Mouse (Mus musculus) layer of hippocampus, postnatal 36 days (tissue): ENCODE data around the gene Snx27. TPM values are rescaled to one million over a fixed set of nuclear protein-coding genes. Genes with fewer than 3 reads are reported as not detected.
A peak's percentile ranks its signal among the peaks of the same experiment; 100 is the strongest.

Source experiments
- DNase-seq, 2 experiments: peaks; one replicate each; pipeline ENCODE4 v3.0.0; 2022
- total RNA-seq, 2 experiments: library from RNA; stranded (reverse); gene quantifications; 2 replicates each; pipeline ENCODE4 v1.2.3; 2021

The Snx27 gene
- total RNA-seq, 2 experiments from 2014 or later, result 113 to 119 TPM

DNA sequence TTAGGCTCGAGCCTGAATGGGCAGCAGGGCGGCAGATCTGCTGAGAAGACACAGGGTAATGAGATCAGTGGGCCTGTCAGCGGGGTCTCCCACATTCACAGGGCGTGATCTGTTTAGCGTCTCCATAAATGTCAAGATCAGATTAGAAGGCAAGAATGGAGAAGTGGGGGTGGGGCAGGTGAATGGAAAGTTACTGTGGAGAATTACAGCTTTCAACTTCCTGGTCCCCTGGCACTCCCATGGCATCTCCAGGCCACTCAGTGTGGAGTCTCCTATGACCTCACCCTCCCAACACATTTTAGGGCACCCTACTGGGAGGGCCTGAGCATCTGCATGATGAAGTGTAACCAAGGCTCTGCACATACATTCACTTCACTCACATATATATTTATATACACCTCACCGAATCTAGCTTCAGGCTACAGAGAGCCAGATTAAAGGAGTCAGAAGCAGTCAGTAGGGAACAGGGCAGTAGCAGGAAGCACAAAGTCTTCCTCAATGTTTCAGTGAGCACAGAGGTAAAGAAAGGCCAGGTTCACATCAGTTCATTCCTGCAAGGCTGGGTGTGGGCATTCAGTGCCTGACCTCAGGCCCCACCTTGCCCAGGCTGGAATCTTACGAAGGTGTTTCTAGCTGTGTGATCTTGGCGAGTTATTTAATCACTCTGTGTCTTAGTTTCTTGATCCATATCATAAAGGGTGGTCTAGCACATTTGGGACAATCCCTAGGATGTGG is 106.0 kb downstream of the Snx27 start:
- no peak for DNase-seq

DNA sequence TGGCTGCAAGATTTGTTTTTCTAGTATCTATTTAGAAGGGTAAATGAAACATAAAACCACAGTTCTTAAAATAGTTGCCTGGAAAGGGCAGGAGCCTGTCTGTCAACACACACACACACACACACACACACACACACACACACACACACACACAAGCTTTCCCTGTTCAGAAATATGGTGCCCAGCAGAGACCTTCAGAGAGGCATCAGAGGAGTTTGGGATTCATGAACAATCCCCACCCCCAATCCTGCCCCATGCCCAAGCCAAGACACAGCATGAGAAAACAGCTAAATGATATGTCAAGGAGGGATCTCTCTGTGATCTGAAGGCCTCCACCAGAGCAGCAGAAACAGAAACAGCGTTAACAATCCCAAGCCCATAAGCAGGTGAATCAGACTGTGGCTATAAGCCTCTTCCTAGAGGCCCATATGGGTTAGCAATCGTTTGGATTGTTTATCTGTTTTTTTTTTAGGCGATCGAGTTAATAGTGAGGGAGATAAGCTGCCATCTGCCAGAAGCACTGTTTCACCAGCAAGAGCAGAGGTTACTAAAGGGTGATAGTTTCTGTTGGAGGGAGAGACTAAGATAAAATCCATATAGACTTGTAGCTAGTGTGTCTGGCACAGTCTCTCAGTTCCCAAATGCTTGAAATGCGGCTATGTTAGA is 108.8 kb downstream of the Snx27 start:
- no peak for DNase-seq

DNA sequence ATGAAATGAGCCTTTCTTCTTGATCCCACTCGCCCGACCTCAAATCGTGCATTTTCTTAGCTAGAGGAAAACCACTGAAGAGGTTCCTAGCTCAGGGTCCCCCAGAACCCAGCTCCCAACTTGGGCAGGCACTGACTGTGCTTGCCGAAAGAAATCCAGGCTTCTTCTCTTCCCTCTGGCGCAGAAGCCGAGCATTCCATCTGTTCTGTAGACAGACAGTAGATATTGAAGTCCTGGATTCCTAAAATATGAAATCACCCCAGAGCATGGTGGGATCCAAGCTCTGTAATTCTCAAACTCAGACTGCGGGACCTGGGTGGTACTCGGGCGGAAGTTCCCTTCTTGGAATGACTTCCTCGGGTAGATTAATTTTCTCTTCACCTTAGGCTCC is 109.4 kb downstream of the Snx27 start:
- DNase-seq, result no peak

GRCm38 (mm10) chr3:94472447-94473114 is 109.9 kb downstream of the Snx27 start:
- no peak for DNase-seq

GRCm38 (mm10) chr3:94468931-94469330 is 113.6 kb downstream of the Snx27 start:
- no peak for DNase-seq

- DNase-seq, result peak in 1 of 2 experiments; percentile 68
These were observed 116.7 kb downstream of the Snx27 start for GRCm38 (mm10) chr3:94465632-94466430.

DNA sequence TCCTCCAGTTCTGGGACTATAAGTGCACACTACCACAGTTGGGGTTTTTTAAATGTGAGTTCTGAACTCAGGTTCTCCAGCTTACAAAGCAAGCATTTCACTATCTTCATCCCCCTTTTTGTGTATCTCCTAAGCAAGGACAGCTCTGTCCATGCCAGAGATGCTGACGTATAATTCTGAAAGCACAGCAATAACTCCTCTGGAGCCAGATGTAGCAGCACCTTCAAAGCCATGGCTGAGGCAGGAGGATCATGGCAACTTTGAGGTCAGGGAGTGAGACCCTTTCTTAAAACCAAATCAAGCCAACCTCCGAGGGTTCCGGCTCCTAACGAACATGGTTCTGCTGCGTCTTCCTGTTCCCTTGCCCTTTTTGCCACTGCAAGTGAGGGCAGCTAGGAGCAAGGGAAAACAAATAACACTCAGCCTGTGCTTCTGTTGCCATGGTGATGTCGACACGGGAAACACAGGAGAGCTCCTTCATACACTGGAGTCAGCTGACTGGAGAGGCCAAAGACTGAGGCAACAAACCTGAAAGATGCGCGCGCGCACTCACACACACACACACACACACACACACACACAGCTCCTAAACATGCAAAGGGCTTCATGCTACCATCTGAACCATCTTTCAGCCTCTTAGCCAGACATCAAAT is 118.5 kb downstream of the Snx27 start:
- DNase-seq, result no peak

DNA sequence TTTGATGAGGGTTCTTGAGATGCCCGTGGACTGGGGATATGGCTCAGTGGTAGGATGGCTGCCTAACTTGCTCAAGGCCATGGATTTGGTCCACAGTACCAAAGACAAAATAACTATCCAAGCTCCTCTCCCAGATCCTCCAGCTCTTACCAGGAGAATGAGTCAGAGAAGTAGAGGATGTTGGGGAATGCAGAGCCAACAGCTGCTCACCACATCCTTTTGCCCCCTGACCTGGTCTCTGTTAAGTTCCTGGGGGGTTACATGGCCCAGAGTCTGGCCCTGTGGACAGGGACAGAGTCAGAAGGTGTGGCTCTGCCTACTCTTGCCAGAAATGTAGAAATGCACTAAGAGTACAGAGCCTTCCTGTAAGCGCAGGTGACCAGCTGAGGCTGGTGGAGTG is 122.7 kb downstream of the Snx27 start:
- DNase-seq, result no peak

DNA sequence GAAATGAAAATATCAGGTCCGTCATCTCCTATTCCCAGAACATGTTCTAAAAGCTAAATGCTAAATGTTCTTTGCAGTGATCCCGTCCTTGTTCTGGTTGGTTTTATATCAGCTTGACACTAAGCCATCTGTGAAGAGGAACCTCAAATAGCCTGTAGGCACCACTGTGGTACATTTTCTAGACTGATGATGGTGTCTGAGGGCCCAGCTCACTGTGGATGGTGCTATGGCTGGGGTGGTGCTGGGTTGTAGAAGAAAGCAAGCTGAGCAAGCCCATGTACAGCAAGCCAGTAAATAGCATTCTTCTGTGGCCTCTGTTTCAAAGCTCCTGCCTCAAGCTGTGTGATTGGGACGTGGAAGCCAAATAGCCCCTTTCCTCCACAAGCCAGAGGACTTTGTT is 125.5 kb downstream of the Snx27 start:
- DNase-seq, result no peak

DNA sequence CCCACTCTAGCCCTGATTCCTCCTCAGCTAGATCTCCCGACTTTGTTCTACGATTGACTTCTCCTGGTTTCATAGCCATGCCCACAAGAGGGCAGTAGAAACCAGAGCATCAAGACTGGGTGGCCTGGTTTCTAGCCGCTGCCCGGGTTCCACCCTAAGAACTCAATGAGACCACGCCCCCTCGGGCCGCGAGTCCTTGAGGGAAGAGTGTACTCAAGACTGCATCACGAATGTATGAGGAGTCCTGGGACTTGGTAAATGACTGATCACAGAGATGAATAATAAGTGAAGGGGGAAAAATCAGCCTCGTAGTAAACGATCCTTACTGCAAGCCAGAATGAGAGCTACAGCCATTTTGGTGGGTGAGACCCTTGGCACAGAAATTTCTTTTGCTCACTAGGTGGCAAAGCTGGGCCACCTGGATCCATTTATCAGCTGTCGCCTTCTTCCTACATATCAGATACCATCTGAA is 126.0 kb downstream of the Snx27 start:
- peak; percentile 67 to 79 for DNase-seq

GRCm38 (mm10) chr3:94449377-94449776 is 133.1 kb downstream of the Snx27 start:
- DNase-seq, result no peak

Other genes starting within 250 kb of the Snx27 start
- not detected for gene Them5, start 240.6 kb downstream of the Snx27 start, total RNA-seq
- gene C2cd4d, start 220.3 kb downstream of the Snx27 start, total RNA-seq, result not detected
- gene Rorc, start 209.9 kb downstream of the Snx27 start, total RNA-seq, result under 1 TPM; 0.57 to 0.86 TPM
- gene Lingo4, start 184.2 kb downstream of the Snx27 start, total RNA-seq, result 1 to 10 TPM in 1 of 2 experiments, under 1 TPM in 1; 0.78 to 1.2 TPM
- gene Tdrkh, start 169.4 kb downstream of the Snx27 start, total RNA-seq, result 10 to 100 TPM; 39.1 to 43.4 TPM
- 10 to 100 TPM; 44.7 to 45.3 TPM for gene Mrpl9, start 139.4 kb downstream of the Snx27 start, total RNA-seq
- not detected for gene Oaz3, start 138.8 kb downstream of the Snx27 start, total RNA-seq
- 100 to 1,000 TPM; 156 to 195 TPM for gene Celf3, start 104.4 kb downstream of the Snx27 start, total RNA-seq
- gene Riiad1, start 102.4 kb downstream of the Snx27 start, total RNA-seq, result 1 to 10 TPM; 5.7 to 6.3 TPM
- gene Gm10972, start 60.4 kb upstream of the Snx27 start, total RNA-seq, result not detected
- 1 to 10 TPM; 2.7 to 2.9 TPM for gene Tuft1, start 76.2 kb upstream of the Snx27 start, total RNA-seq
- 1 to 10 TPM; 1.7 to 2.6 TPM for gene Selenbp2, start 110.8 kb upstream of the Snx27 start, total RNA-seq
- gene Cgn, start 203.8 kb upstream of the Snx27 start, total RNA-seq, result 1 to 10 TPM; 3.2 to 3.6 TPM